Mouse (Mus musculus): Measurements from ENCODE around the gene Frmd4a.

Gene Frmd4a

GRCm38 (mm10) chr2:4486185-4486584 is 468.7 kb downstream of the Frmd4a start:
- DNase-seq (ENCODE audit: low spot score in 2 of 2): no peak

- DNase-seq (ENCODE audit: low spot score in 2 of 2): no peak
Measured at GRCm38 (mm10) chr2:4487280-4487679, 469.8 kb downstream of the Frmd4a start.

- no peak for DNase-seq (ENCODE audit: low spot score in 2 of 2)
Measured at GRCm38 (mm10) chr2:4490845-4491244, 473.3 kb downstream of the Frmd4a start.

- DNase-seq (ENCODE audit: low spot score in 2 of 2): peak; percentile 27 to 62
Measured at GRCm38 (mm10) chr2:4492485-4493481, 475.3 kb downstream of the Frmd4a start.

- DNase-seq (ENCODE audit: low spot score in 2 of 2): no peak
Measured at GRCm38 (mm10) chr2:4494478-4494877, 477.0 kb downstream of the Frmd4a start.

GRCm38 (mm10) chr2:4499257-4499656 is 481.7 kb downstream of the Frmd4a start:
- peak; percentile 33 to 71 for DNase-seq (ENCODE audit: low spot score in 2 of 2)

GRCm38 (mm10) chr2:4499916-4500315 is 482.4 kb downstream of the Frmd4a start:
- DNase-seq (ENCODE audit: low spot score in 2 of 2): no peak

- no peak for DNase-seq (ENCODE audit: low spot score in 2 of 2)
Measured at GRCm38 (mm10) chr2:4501257-4502027, 483.9 kb downstream of the Frmd4a start.

- DNase-seq (ENCODE audit: low spot score in 2 of 2): no peak
Measured at GRCm38 (mm10) chr2:4504413-4504812, 486.9 kb downstream of the Frmd4a start.

GRCm38 (mm10) chr2:4505695-4506094 is 488.2 kb downstream of the Frmd4a start:
- no peak for DNase-seq (ENCODE audit: low spot score in 2 of 2)

- DNase-seq (ENCODE audit: low spot score in 2 of 2): no peak
Measured at GRCm38 (mm10) chr2:4506659-4507058, 489.1 kb downstream of the Frmd4a start.

GRCm38 (mm10) chr2:4507887-4508615 is 490.5 kb downstream of the Frmd4a start:
- no peak for DNase-seq (ENCODE audit: low spot score in 2 of 2)

- DNase-seq (ENCODE audit: low spot score in 2 of 2): no peak
Measured at GRCm38 (mm10) chr2:4508959-4509615, 491.6 kb downstream of the Frmd4a start.

- DNase-seq (ENCODE audit: low spot score in 2 of 2): no peak
Measured at GRCm38 (mm10) chr2:4509739-4510138, 492.2 kb downstream of the Frmd4a start.

GRCm38 (mm10) chr2:4510208-4511079 is 492.9 kb downstream of the Frmd4a start:
- no peak for DNase-seq (ENCODE audit: low spot score in 2 of 2)

GRCm38 (mm10) chr2:4511080-4511386 is 493.5 kb downstream of the Frmd4a start:
- no peak for DNase-seq (ENCODE audit: low spot score in 2 of 2)

- no peak for DNase-seq (ENCODE audit: low spot score in 2 of 2)
Measured at GRCm38 (mm10) chr2:4512607-4513006, 495.1 kb downstream of the Frmd4a start.

- DNase-seq (ENCODE audit: low spot score in 2 of 2): no peak
Measured at GRCm38 (mm10) chr2:4515910-4516309, 498.4 kb downstream of the Frmd4a start.

- DNase-seq (ENCODE audit: low spot score in 2 of 2): no peak
Measured at GRCm38 (mm10) chr2:4516819-4517552, 499.5 kb downstream of the Frmd4a start.
